Mouse (Mus musculus) heart, embryonic 12.5 days (tissue): ENCODE data around the gene Styx. TPM values are rescaled to one million over a fixed set of nuclear protein-coding genes. Genes with fewer than 3 reads are reported as not detected.

Source experiments
- ATAC-seq: fragments of 200-750 bp; cut with Nextera tagmentation; 2 replicates; pipeline ENCODE4 v1.8.0; 2017; ENCODE audit warnings: moderate TSS enrichment, moderate library complexity; ENCODE audit not compliant: insufficient number of reproducible peaks, low FRiP score
- H3K27ac ChIP-seq: fragments of 300-500 bp; sonication (generic); 2 replicates; pipeline ENCODE4 v1.5.1; 2016; ENCODE audit warnings: mild to moderate bottlenecking, moderate library complexity; ENCODE audit not compliant: poor library complexity, severe bottlenecking
- H3K27me3 ChIP-seq: fragments of 300-500 bp; sonication (generic); replicated peaks from 2 replicates; pipeline ENCODE4 v1.6.1; 2016; ENCODE audit warnings: mild to moderate bottlenecking, moderate library complexity
- H3K36me3 ChIP-seq: fragments of 300-500 bp; sonication (generic); 2 replicates; pipeline ENCODE4 v1.6.1; 2016; ENCODE audit warnings: mild to moderate bottlenecking, moderate library complexity
- H3K4me1 ChIP-seq: fragments of 300-500 bp; sonication (generic); replicated peaks from 2 replicates; pipeline ENCODE4 v1.6.1; 2016; ENCODE audit warnings: mild to moderate bottlenecking
- H3K4me2 ChIP-seq: fragments of 300-500 bp; sonication (generic); 2 replicates; pipeline ENCODE4 v1.6.1; 2016; ENCODE audit warnings: mild to moderate bottlenecking, moderate library complexity
- H3K4me3 ChIP-seq: fragments of 300-500 bp; sonication (generic); 2 replicates; pipeline ENCODE4 v1.5.1; 2016; ENCODE audit warnings: mild to moderate bottlenecking
- H3K9ac ChIP-seq: fragments of 300-500 bp; sonication (generic); 2 replicates; pipeline ENCODE4 v1.6.1; 2016; ENCODE audit warnings: mild to moderate bottlenecking, moderate library complexity
- H3K9me3 ChIP-seq: fragments of 300-500 bp; sonication (generic); replicated peaks from 2 replicates; pipeline ENCODE4 v1.6.1; 2016; ENCODE audit warnings: mild to moderate bottlenecking, moderate library complexity
- WGBS: fragments of 180-500 bp; shearing (Covaris S2); methylation state at CpG from one replicate; pipeline ENCODE4 v1.1.7; 2016; 5-methylcytosine and 5-hydroxymethylcytosine counted together
- microRNA-seq: library from miRNA; unstranded; fragments of <30 nt; microRNA quantifications from one replicate; pipeline ENCODE4, GENCODE M21; 2017
- polyA plus RNA-seq: library from polyadenylated mRNA; unstranded; fragments of >200 nt; fragmentation: Nextera tagmentation; extraction: Ambion mirVana; gene quantifications from 2 replicates; pipeline ENCODE4 v1.2.1, GENCODE M21; 2016

The Styx gene
- polyA plus RNA-seq, 1 experiment from 2014 or later = 48.6 TPM

- no peak overlapping the region for H3K9ac ChIP-seq
- no peak for ATAC-seq
- 0 out of 2 replicates have a peak, but pooled peaks cover 6% of the 10 kb centered on the region for H3K9me3 ChIP-seq
- no peak overlapping the region for H3K4me2 ChIP-seq
- no peaks in the 10 kb centered on the region for H3K27me3 ChIP-seq
- peaks cover 8% of the 10 kb centered on the region for H3K4me1 ChIP-seq
- no peak overlapping the region for H3K4me3 ChIP-seq
- 92% methylated on average over 8 of the region's 8 CpGs for WGBS
- peaks cover 85% of the 10 kb centered on the region for H3K36me3 ChIP-seq
- no peak overlapping the region for H3K27ac ChIP-seq
Measured at GRCm38 (mm10) chr14:45469446-45469845, 118.6 kb downstream of the Styx start.

Small RNAs within 50 kb of the gene (microRNA-seq; reads per million reads assigned to microRNA genes)
- not detected for gene Gm25353

Other genes starting within 250 kb of the Styx start
- 6.6 and 8.5 TPM in 2 replicates for gene Gpr137c, start 131.4 kb upstream of the Styx start, polyA plus RNA-seq
- gene Txndc16, start 130.8 kb upstream of the Styx start, polyA plus RNA-seq = 13.9 and 15.3 TPM in 2 replicates
- gene Ero1l, start 32.3 kb upstream of the Styx start, polyA plus RNA-seq = 53.7 and 58.6 TPM in 2 replicates
- gene Psmc6, start 21.3 kb upstream of the Styx start, polyA plus RNA-seq = 132 and 134 TPM in 2 replicates
- 30.5 and 33.0 TPM in 2 replicates for gene Gnpnat1, start 53.8 kb downstream of the Styx start, polyA plus RNA-seq
- 191 and 206 TPM in 2 replicates for gene Fermt2, start 179.0 kb downstream of the Styx start, polyA plus RNA-seq